Mouse (Mus musculus): ENCODE measurements around the gene Dok4. TPM values are rescaled to one million over a fixed set of nuclear protein-coding genes. Genes with fewer than 3 reads are reported as not detected.
A peak's percentile ranks its signal among the peaks of the same experiment; 100 is the strongest.

Dok4 gene
- polyA plus RNA-seq, 1 experiment from 2014 or later: 16.9 TPM

DNA sequence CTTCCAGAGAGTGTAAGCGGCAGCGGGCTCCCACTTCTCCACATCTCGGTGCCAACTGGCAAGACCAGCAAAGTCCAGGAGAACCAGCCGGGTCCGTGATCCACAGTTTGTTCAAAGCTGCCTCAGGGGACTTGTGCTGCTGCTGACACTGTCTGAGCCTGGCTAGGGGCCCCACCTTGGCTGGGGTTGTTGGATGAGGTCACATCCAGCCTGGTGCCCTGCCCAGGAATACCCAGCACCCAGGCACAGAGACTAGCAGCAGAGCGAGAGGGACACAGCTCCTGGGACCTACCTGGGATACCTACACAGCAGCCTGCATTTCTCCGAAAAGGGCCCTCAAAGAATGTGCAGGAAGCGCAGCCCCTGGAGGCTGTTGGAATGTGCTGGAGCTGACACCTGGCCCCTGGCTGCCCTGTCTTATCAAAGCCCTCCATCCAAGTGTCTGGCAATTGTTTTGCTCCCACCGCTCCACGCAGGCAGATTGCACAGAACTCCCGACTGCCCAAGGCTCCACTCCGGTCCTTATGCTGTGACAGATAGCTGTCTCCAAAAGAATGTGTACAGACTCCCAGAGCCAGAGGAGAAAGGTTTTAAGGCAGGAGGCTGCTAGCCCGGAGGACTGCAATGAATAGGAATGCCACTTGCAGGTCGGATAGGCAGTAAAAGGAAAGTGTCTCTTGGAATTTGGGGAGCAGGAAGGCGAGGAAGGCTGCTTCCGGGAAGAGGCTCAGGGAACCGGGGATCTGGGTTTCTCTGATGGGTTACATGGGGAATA is 847 bp downstream of the Dok4 start:
- WGBS: 18% methylated on average over 17 of the region's 17 CpGs
- H3K4me1 ChIP-seq (replicated peaks): peaks cover 55% of the 10 kb centered on the region
- no peak for DNase-seq (ENCODE audit: low spot score)
- H3K9me3 ChIP-seq: no peaks in the 10 kb centered on the region
- peak overlapping the region; percentile 77; the same call in 1 of the 2 replicates for H3K27ac ChIP-seq
- no peaks in the 10 kb centered on the region for H3K36me3 ChIP-seq
- peaks cover 58% of the 10 kb centered on the region for H3K27me3 ChIP-seq (ENCODE audit: insufficient read depth, poor library complexity, severe bottlenecking)
- peak overlapping the region; percentile 73 for H3K4me3 ChIP-seq

GRCm38 (mm10) chr8:94874358-94874757 is 1.8 kb downstream of the Dok4 start:
- Histone ChIP-seq H3K4me3 (peak overlapping the region; percentile 73), H3K9me3 (no peaks in the 10 kb centered on the region), H3K27ac (no peak overlapping the region), H3K4me1 (replicated peaks) (peaks cover 64% of the 10 kb centered on the region), H3K36me3 (no peaks in the 10 kb centered on the region), H3K27me3 (ENCODE audit: insufficient read depth, poor library complexity, severe bottlenecking) (peaks cover 67% of the 10 kb centered on the region)
- peak; percentile 64 for DNase-seq (ENCODE audit: low spot score)
- WGBS: 14% methylated on average over 6 of the region's 6 CpGs

DNA sequence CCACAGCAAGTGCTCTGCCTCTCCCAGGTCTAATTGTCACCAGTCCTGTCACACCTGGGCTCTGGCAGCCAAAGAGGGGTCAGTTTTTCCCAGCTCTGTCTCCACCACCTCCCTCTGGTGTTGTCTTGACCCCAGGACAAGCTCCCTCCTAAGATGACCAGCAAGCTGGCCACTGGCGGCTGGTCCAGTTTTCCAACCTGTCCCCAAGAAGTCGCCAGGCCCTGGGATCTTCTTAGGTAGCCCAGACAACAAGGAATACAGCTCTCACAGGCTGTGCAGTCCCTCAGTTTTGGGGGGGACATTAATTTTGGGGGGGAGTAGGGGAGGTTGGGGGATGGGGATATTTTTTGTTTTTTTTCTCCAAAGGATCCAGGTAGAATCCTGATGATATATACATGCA is 3.6 kb downstream of the Dok4 start:
- Histone ChIP-seq H3K27me3 (ENCODE audit: insufficient read depth, poor library complexity, severe bottlenecking) (peaks cover 73% of the 10 kb centered on the region), H3K4me1 (replicated peaks) (peaks cover 79% of the 10 kb centered on the region), H3K36me3 (0 out of 2 replicates have a peak, but pooled peaks cover 8% of the 10 kb centered on the region), H3K27ac (0 out of 2 replicates have a peak overlapping the region, but pooled peaks have one; percentile 79), H3K9me3 (no peaks in the 10 kb centered on the region), H3K4me3 (0 out of 2 replicates have a peak overlapping the region, but pooled peaks have one; percentile 9)
- DNase-seq (ENCODE audit: low spot score): no peak
- WGBS: 55% methylated on average over 2 of the region's 2 CpGs

GRCm38 (mm10) chr8:94872156-94872555 is 4.0 kb downstream of the Dok4 start:
- Histone ChIP-seq H3K4me1 (replicated peaks) (peaks cover 79% of the 10 kb centered on the region), H3K36me3 (peaks cover 12% of the 10 kb centered on the region; the same call in 1 of the 2 replicates), H3K27ac (peak overlapping the region; percentile 79), H3K9me3 (no peaks in the 10 kb centered on the region), H3K27me3 (ENCODE audit: insufficient read depth, poor library complexity, severe bottlenecking) (peaks cover 73% of the 10 kb centered on the region), H3K4me3 (0 out of 2 replicates have a peak overlapping the region, but pooled peaks have one; percentile 9)
- peak; percentile 30 for DNase-seq (ENCODE audit: low spot score)
- 40% methylated on average over 3 of the region's 3 CpGs for WGBS

DNA sequence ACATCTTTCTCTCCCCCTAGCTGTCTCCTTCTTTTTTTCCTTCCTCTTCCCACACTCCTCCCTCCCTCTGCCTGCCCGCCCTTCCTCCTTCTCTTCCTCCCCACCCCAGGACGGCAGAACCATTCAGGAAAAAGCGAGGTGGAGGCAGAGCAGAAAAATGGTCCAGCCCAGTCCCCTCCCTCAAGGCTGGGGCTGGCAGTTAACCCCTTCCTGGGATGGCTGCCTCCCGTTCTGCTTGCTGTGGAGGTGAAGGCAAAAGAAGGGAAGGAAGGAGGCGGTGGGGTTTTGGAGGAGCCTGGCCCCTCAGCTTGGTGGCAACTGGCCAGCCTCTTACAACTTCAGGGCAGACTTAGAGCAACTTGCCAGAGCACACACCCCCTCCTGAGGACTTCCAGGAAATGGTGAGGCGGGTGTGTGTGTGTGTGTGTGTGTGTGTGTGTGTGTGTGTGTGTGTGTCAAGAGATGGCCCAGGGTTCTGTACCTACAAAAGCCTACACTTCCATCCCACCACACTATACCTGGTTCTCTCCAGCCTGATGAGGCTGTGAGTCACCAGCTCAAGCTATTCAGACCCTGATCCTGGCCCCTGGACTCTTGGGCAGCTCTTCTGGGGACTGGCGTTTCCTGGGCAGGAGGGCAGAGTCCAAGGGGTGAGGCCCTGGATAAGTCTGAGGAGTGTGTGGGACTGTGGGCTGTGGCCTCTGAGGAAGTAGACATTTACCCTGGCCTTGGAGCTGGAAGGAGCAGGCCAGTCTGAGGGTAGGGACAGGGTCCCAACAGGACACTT is 4.8 kb downstream of the Dok4 start:
- DNase-seq (ENCODE audit: low spot score): peak; percentile 59
- 12% methylated on average over 7 of the region's 7 CpGs for WGBS
- Histone ChIP-seq H3K27ac (peak overlapping the region; percentile 79), H3K9me3 (no peaks in the 10 kb centered on the region), H3K4me1 (replicated peaks) (peaks cover 72% of the 10 kb centered on the region), H3K27me3 (ENCODE audit: insufficient read depth, poor library complexity, severe bottlenecking) (peaks cover 66% of the 10 kb centered on the region), H3K36me3 (peaks cover 21% of the 10 kb centered on the region), H3K4me3 (peak overlapping the region; percentile 53)

DNA sequence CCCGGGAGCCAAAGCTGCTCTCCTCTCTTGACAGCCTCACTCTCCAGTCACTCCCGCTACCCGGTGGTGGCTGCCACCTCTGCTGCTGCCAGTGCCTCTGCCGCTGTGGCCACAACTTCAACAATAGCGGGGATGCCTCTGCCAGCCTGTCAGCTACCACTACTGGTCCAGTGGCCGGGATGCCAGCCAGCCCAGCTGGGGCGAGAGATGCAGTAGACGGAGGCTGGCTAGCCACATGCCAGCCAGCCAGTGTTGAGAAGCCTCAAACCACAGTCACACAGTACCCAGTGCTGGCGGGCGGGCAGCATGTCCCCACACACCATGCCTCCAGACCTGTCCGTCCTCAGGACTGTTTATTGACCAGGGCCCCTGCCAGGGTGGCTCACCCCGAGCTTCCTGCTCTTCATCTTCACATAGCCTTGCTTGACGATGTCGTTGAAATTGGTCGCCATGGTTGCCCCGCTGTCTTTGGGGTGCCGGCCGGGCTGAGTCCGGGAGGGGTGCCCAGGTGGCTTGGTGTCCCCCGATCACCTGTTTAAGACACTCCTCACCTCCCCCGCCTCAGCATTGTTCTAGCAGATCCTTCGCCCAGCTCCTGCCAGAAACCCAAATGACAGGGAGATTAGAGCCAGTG is 5.5 kb downstream of the Dok4 start:
- WGBS: 3% methylated on average over 22 of the region's 22 CpGs
- Histone ChIP-seq H3K9me3 (no peaks in the 10 kb centered on the region), H3K4me3 (peak overlapping the region; percentile 53), H3K36me3 (peaks cover 28% of the 10 kb centered on the region), H3K27ac (peak overlapping the region; percentile 79), H3K27me3 (ENCODE audit: insufficient read depth, poor library complexity, severe bottlenecking) (peaks cover 60% of the 10 kb centered on the region), H3K4me1 (replicated peaks) (peaks cover 65% of the 10 kb centered on the region)
- DNase-seq (ENCODE audit: low spot score): no peak

- Histone ChIP-seq H3K36me3 (peaks cover 34% of the 10 kb centered on the region), H3K4me3 (peak overlapping the region; percentile 53), H3K27me3 (ENCODE audit: insufficient read depth, poor library complexity, severe bottlenecking) (peaks cover 55% of the 10 kb centered on the region), H3K4me1 (replicated peaks) (peaks cover 59% of the 10 kb centered on the region), H3K9me3 (no peaks in the 10 kb centered on the region), H3K27ac (peak overlapping the region; percentile 79)
- WGBS: 15% methylated on average over 4 of the region's 4 CpGs
- no peak for DNase-seq (ENCODE audit: low spot score)
These were observed 6.1 kb downstream of the Dok4 start for GRCm38 (mm10) chr8:94870003-94870402.

DNA sequence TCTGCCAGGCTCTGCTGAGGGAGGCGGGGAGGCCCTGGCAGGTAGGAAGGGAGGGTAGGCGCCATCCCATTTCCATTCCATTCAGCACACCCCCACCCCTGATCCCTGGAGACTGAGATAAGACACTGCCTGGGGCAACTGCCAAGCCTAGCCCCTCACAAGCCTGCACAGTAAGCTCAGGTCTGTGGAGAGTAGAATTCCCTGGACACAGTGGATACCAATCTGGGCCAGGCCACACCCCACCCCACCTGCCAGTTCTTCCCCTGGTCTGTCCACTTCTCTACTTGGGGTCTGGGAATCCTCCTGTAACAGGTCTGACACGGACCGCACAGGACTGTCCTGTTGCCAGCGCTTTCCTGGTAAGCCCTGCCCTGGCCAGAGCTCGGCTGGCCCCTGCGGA is 7.0 kb downstream of the Dok4 start:
- Histone ChIP-seq H3K27me3 (ENCODE audit: insufficient read depth, poor library complexity, severe bottlenecking) (peaks cover 46% of the 10 kb centered on the region), H3K4me1 (replicated peaks) (peaks cover 52% of the 10 kb centered on the region), H3K27ac (0 out of 2 replicates have a peak overlapping the region, but pooled peaks have one; percentile 79), H3K9me3 (no peaks in the 10 kb centered on the region), H3K36me3 (peaks cover 42% of the 10 kb centered on the region), H3K4me3 (peak overlapping the region; percentile 53; the same call in 1 of the 2 replicates)
- DNase-seq (ENCODE audit: low spot score): no peak
- WGBS: 54% methylated on average over 7 of the region's 7 CpGs

DNA sequence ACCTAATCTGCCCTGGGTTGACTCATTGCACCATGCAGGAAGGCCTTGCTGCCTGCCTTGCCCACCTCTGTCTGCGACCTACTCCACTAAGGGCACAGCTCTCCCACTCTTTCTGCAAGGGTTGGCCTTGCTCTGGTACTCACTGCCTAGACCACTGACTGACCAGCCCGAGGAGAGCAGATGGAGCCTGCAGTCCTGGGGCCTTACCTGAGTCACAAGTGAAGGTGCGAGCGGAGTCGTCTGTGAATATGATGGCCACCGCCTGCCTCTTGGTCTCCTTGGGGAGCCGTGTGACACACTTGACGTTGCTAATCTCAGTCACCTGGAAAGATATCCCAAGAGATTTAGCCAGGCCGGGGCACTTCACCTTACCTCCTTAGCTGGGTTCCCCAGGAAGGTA is 9.2 kb downstream of the Dok4 start:
- peaks cover 65% of the 10 kb centered on the region for H3K36me3 ChIP-seq
- H3K4me1 ChIP-seq (replicated peaks): peaks cover 40% of the 10 kb centered on the region
- WGBS: 93% methylated on average over 9 of the region's 9 CpGs
- H3K9me3 ChIP-seq: no peaks in the 10 kb centered on the region
- no peak overlapping the region for H3K4me3 ChIP-seq
- H3K27ac ChIP-seq: 0 out of 2 replicates have a peak overlapping the region, but pooled peaks have one; percentile 3
- DNase-seq (ENCODE audit: low spot score): no peak
- peaks cover 30% of the 10 kb centered on the region for H3K27me3 ChIP-seq (ENCODE audit: insufficient read depth, poor library complexity, severe bottlenecking)

DNA sequence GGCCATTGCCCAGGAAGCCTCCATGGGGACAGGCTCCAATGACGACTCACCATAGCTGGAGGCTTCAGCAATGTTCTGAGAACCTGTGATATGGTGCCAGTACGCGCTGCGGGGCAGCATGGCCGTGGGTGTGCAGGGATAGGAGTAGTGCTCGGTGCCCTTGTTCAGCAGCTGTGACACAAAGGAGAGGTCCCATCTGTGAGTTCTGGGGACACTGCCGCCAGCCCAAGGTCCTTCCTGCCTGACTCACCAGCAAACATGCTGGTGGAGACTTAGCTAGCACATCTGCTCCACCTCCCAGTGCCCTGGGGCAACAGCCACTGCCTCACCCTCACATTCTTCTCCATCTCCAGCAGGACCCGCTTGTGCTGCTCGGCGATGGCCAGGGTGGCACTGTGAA is 10.8 kb downstream of the Dok4 start:
- no peak for DNase-seq (ENCODE audit: low spot score)
- Histone ChIP-seq H3K4me1 (replicated peaks) (peaks cover 24% of the 10 kb centered on the region), H3K27me3 (ENCODE audit: insufficient read depth, poor library complexity, severe bottlenecking) (peaks cover 16% of the 10 kb centered on the region), H3K27ac (no peak overlapping the region), H3K9me3 (no peaks in the 10 kb centered on the region), H3K36me3 (peaks cover 79% of the 10 kb centered on the region), H3K4me3 (no peak overlapping the region)
- 81% methylated on average over 10 of the region's 10 CpGs for WGBS

GRCm38 (mm10) chr8:94863897-94864673 is 12.0 kb downstream of the Dok4 start:
- DNase-seq (ENCODE audit: low spot score): no peak
- Histone ChIP-seq H3K9me3 (no peaks in the 10 kb centered on the region), H3K27ac (no peak overlapping the region), H3K36me3 (peaks cover 88% of the 10 kb centered on the region), H3K27me3 (ENCODE audit: insufficient read depth, poor library complexity, severe bottlenecking) (peaks cover 3% of the 10 kb centered on the region), H3K4me1 (replicated peaks) (peaks cover 17% of the 10 kb centered on the region), H3K4me3 (no peak overlapping the region)
- 81% methylated on average over 10 of the region's 10 CpGs for WGBS
